Mouse (Mus musculus): Measurements from ENCODE around the gene Ipo4. TPM values are rescaled to one million over a fixed set of nuclear protein-coding genes. Genes with fewer than 3 reads are reported as not detected.

Ipo4 gene
- polyA plus RNA-seq, 1 experiment: 2.2 TPM

DNA sequence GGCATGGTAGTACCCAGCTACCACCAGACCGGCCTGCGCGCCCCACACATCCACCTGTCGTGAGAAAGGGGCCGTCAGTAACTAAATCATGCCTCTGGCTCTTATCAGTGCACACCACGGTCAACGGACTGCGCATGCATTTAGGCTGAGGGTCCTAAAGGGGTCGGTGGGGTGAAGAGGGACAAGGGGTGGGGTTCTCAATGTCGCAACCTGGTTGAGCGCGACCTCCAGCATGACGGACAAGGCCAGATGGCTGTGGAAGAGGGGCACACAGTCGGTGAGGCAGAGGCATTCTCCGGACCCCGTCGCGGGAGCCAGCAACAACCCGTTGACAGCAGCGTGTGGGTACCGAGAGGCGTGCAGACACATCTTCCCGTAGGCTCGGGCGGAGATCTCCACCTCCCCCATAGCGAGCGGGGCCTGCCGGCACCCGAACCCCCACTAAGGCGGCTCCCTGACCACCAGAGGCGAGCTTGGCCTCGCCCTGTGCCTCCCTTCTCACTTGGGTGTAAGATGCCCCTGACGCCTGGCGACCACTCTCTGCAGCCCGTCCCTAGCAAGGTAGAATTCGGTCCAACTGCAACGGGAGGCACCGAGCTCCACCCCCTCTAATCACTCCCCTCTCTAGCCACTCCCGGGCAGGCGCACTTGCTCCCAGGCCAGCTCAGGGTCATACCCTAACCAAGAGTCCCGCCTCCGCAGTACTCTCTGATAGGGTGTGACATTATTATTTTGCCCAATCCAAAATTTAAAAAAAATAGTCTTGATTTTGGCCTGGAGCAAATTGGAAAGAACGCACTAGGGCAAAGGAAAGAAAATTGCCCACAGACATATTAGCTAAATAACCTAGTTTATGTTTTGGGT lies 50.8 kb downstream of the Ipo4 start, which contains the start of gene Emc9:
Gene Emc9, minus strand, starts transcription at position 601 of the 864 bp plus-strand sequence.
- Histone ChIP-seq H3K36me3 (ENCODE audit: control insufficient read depth) (peaks cover 49% of the 10 kb centered on the region), H3K27me3 (ENCODE audit: control insufficient read depth) (no peaks in the 10 kb centered on the region), H3K9me3 (ENCODE audit: control insufficient read depth, low read length) (no peaks in the 10 kb centered on the region), H3K4me1 (ENCODE audit: control insufficient read depth) (peaks cover 79% of the 10 kb centered on the region), H3K4me3 (replicated peaks) (peak within 1 kb of the TSS; percentile 75)
- TF ChIP-seq GATA1 (IDR thresholded peaks at IDR 0.05; ENCODE audit: low read length) (no peak), TAL1 (IDR thresholded peaks at IDR 0.05; ENCODE audit: low read length) (no peak)

DNA sequence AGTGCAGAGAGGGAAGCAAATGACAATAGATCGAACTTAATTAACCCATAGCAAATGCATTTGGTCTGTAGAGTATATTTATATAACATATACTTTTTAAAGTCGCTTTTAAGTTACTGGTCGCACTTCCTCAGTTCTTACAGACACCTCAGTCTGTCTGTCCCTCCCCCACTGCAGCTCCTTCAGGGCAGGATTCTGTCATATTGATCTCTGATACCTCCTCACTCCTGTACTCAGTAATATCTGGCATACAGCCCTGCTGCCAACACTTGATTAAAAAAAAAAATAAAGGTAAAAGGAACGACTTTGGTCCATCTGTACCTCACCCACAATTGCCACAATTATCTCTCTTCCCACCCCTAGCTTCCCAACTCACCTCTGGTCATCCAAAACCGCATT lies 51.5 kb downstream of the Ipo4 start:
- H3K4me3 ChIP-seq (replicated peaks): peak overlapping the region; percentile 75
- H3K36me3 ChIP-seq (ENCODE audit: control insufficient read depth): peaks cover 49% of the 10 kb centered on the region
- no peaks in the 10 kb centered on the region for H3K27me3 ChIP-seq (ENCODE audit: control insufficient read depth)
- peaks cover 79% of the 10 kb centered on the region for H3K4me1 ChIP-seq (ENCODE audit: control insufficient read depth)
- no peaks in the 10 kb centered on the region for H3K9me3 ChIP-seq (ENCODE audit: control insufficient read depth, low read length)
- TF ChIP-seq TAL1 (IDR thresholded peaks at IDR 0.05; ENCODE audit: low read length) (no peak), GATA1 (IDR thresholded peaks at IDR 0.05; ENCODE audit: low read length) (no peak)

DNA sequence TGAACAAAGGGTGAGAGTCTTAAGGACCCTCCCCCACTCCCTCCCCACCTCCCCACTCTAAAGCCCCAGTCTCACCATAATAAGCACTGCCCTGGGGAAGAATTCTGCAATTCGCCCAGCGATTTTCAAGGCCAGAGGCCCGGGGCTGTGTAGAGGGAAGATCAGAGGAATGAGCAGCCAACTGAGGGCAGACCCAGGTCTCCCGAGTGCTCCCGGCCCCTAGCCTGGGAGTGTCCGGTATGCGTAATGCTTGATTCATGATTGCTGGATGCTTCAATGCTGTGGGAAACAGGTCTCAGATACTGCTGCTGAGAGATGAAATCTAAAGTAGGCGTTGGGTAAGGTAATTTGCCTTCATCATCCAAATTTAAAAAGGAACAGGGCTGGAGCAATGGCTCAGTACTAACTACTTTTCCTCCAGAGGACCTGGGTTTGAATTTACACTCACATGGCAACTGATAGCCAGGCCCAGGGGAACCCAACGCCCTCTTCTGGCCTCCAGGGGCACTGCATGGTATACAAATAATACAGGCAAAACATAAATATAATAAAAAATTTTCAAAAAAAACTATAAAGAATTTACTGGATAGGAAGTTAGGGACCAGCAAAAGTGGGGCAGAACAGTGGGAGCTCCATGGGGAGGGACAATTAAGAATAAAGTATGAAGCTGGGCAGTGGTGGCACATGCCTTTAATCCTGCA lies 53.6 kb downstream of the Ipo4 start:
- H3K36me3 ChIP-seq (ENCODE audit: control insufficient read depth): peaks cover 31% of the 10 kb centered on the region
- H3K9me3 ChIP-seq (ENCODE audit: control insufficient read depth, low read length): no peaks in the 10 kb centered on the region
- no peak overlapping the region for H3K4me3 ChIP-seq (replicated peaks)
- peaks cover 81% of the 10 kb centered on the region for H3K4me1 ChIP-seq (ENCODE audit: control insufficient read depth)
- TF ChIP-seq GATA1 (IDR thresholded peaks at IDR 0.05; ENCODE audit: low read length) (no peak), TAL1 (IDR thresholded peaks at IDR 0.05; ENCODE audit: low read length) (no peak)
- H3K27me3 ChIP-seq (ENCODE audit: control insufficient read depth): no peaks in the 10 kb centered on the region

DNA sequence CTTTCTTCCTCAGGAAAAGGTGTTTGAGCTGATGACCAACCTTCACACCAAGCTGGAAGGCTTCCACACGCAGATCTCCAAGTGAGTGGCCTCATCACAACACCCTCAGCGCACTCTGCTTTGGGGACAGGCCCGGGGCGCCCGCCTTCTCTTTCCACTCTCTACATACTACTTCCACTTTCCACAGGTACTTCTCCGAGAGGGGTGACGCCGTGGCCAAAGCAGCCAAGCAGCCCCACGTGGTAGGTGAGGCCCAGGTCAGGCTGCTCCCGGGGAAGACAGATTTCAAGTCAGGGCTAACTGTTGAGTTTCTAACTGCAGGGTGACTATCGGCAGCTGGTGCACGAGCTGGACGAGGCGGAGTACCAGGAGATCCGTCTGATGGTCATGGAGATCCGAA lies 55.0 kb downstream of the Ipo4 start:
- no peaks in the 10 kb centered on the region for H3K27me3 ChIP-seq (ENCODE audit: control insufficient read depth)
- TF ChIP-seq TAL1 (IDR thresholded peaks at IDR 0.05; ENCODE audit: low read length) (no peak), GATA1 (IDR thresholded peaks at IDR 0.05; ENCODE audit: low read length) (no peak)
- peaks cover 28% of the 10 kb centered on the region for H3K36me3 ChIP-seq (ENCODE audit: control insufficient read depth)
- peaks cover 72% of the 10 kb centered on the region for H3K4me1 ChIP-seq (ENCODE audit: control insufficient read depth)
- no peak overlapping the region for H3K4me3 ChIP-seq (replicated peaks)
- H3K9me3 ChIP-seq (ENCODE audit: control insufficient read depth, low read length): no peaks in the 10 kb centered on the region

DNA sequence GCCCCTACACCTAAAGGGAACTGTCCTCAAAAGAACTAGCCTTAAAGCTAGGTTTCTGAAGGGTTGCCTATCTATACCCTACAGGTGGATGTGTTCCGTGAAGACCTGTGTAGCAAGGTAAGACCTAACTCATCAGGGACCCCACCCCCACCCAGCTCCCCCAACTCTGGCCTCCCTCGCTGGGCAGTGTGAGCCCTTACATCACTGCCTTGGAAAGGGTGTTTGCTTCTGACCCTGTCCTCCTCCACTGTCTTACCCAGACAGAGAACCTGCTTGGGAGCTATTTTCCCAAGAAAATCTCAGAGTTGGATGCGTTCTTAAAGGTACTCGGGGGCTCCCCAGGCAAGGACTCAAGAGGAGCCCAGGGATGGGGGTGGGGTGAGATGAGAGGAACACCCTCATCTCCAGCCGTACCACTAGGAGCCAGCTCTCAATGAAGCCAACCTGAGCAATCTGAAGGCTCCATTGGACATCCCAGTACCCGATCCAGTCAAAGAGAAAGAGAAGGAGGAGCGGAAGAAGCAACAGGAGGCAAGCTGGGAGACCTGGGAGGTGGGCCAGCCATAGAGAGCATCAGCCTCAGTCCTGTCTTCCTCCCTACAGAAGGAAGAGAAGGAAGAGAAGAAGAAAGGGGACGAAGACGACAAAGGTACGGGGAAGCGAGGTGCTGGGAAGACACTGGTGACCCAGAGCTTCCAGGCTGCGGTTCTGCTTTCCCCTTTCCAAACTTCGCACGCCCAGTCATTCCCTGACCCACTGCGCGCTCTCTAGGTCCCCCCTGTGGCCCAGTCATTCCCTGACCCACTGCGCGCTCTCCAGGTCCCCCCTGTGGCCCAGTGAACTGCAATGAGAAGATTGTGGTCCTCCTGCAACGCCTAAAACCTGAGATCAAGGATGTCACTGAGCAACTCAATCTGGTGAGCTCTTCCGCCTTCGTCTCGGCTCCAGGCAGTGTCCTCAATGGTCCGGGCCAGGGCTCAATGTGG lies 56.0 kb downstream of the Ipo4 start:
- H3K4me1 ChIP-seq (ENCODE audit: control insufficient read depth): peaks cover 64% of the 10 kb centered on the region
- no peaks in the 10 kb centered on the region for H3K9me3 ChIP-seq (ENCODE audit: control insufficient read depth, low read length)
- peaks cover 28% of the 10 kb centered on the region for H3K36me3 ChIP-seq (ENCODE audit: control insufficient read depth)
- H3K4me3 ChIP-seq (replicated peaks): no peak overlapping the region
- TF ChIP-seq GATA1 (IDR thresholded peaks at IDR 0.05; ENCODE audit: low read length): no peak
- TF ChIP-seq TAL1 (IDR thresholded peaks at IDR 0.05; ENCODE audit: low read length): no peak
- no peaks in the 10 kb centered on the region for H3K27me3 ChIP-seq (ENCODE audit: control insufficient read depth)

DNA sequence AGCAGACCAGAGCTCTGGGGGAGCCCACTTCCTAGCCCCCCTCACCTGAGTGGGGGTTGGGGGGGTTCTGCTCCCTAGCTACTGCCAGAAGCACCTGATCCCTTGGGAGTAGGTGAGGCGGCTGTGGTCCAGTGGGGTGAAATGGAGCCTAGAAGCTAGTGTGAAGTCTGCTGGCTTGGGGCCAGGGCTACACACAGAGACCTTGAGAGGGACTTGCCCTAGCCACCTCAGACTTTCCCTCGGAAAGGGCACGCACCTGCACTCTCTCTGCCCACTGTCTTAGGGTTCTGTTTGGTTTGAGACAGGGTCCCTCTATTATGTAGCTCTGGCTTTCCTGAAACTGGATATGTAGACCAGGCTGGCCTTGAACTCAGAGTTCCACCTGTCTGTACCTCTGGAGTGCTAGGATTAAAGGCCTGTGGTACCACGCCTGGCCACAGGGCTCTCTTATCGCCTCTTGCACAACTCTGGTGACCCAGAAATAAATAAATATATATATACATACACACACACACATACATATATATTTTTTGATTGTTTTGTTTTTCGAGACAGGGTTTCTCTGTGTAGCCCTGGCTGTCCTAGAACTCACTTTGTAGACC lies 57.0 kb downstream of the Ipo4 start:
- Histone ChIP-seq H3K4me1 (ENCODE audit: control insufficient read depth) (peaks cover 54% of the 10 kb centered on the region), H3K27me3 (ENCODE audit: control insufficient read depth) (no peaks in the 10 kb centered on the region), H3K36me3 (ENCODE audit: control insufficient read depth) (peaks cover 28% of the 10 kb centered on the region), H3K9me3 (ENCODE audit: control insufficient read depth, low read length) (no peaks in the 10 kb centered on the region), H3K4me3 (replicated peaks) (peak overlapping the region; percentile 67)
- TF ChIP-seq GATA1 (IDR thresholded peaks at IDR 0.05; ENCODE audit: low read length) (no peak), TAL1 (IDR thresholded peaks at IDR 0.05; ENCODE audit: low read length) (no peak)

DNA sequence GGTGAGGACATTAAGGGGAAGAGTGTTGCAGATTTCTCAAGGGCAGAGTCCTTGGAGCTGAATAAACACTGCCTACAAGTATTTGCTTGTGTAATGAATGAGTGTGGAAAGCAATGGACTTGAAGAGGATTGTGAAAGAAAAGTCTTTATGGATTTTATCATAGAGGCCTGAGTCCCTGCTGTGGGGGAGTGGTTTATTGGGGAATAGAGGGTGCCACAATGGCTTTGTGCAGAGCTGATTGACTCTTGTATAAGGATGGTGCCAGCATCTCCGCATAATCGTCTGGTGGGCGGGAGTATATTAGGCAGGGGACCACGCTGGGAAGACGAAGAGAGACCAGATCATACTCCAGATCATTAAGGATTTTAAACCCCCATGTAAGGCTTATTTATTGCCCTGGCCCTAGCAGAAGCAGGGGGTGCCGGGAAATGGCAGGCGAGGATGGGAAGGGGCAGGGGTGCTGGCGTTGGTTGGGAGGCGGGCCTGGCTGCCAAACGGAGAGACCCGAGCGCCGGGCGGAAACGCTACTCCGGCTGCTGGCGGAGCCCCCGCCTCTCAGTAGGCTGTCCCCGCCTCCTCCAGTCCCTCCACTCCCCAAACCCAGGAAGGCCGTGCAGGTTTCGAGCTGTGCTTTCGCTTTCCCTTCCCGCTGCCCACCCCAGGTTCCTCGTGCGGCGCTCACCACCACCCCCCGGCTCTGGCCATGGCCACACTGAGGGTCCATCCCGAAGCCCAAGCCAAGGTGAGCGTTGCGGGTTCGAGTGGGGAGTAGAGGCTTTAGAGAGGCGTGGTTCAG lies 57.7 kb downstream of the Ipo4 start, which contains the start of gene Psme1:
Gene Psme1, plus strand, starts transcription at position 253 of the 797 bp plus-strand sequence.
- Histone ChIP-seq H3K36me3 (ENCODE audit: control insufficient read depth) (peaks cover 25% of the 10 kb centered on the region), H3K4me1 (ENCODE audit: control insufficient read depth) (peaks cover 48% of the 10 kb centered on the region), H3K27me3 (ENCODE audit: control insufficient read depth) (no peaks in the 10 kb centered on the region), H3K4me3 (replicated peaks) (peak within 1 kb of the TSS; percentile 67), H3K9me3 (ENCODE audit: control insufficient read depth, low read length) (no peaks in the 10 kb centered on the region)
- TF ChIP-seq GATA1 (IDR thresholded peaks at IDR 0.05; ENCODE audit: low read length) (no peak), TAL1 (IDR thresholded peaks at IDR 0.05; ENCODE audit: low read length) (no peak)
